Mouse (Mus musculus): ENCODE measurements around the gene Padi4.

GRCm38 (mm10) chr4:140812609-140813008 is 38.6 kb upstream of the Padi4 start:
- no peak for TF ChIP-seq CTCF (IDR thresholded peaks at IDR 0.05; ENCODE audit: extremely low read depth, insufficient read length, insufficient replicate concordance, low read depth, low read length)
- TF ChIP-seq POLR2A (IDR thresholded peaks at IDR 0.05; ENCODE audit: low read depth, low read length): no peak
